Mouse (Mus musculus) liver, postnatal 0 days (tissue): ENCODE measurements around the gene Spib.

Experiments used
- CTCF ChIP-seq: sonication (generic); IDR thresholded peaks from 2 replicates; pipeline ENCODE4 v1.5.1; 2016; ENCODE audit warnings: antibody characterized with exemption, low read depth
- EP300 ChIP-seq: IDR thresholded peaks from 2 replicates; pipeline ENCODE4 v1.6.1; 2016; ENCODE audit warnings: antibody characterized with exemption, low read depth, mild to moderate bottlenecking

- TF ChIP-seq CTCF = no peak
- no peak for TF ChIP-seq EP300
These were observed 25.8 kb upstream of the Spib start for GRCm38 (mm10) chr7:44557629-44558028.
